Mouse (Mus musculus) lung, embryonic 15.5 days (tissue): ENCODE data around the gene Cyp2b19. TPM values are rescaled to one million over a fixed set of nuclear protein-coding genes. Genes with fewer than 3 reads are reported as not detected.
"Not testable (repeated sequence)": the region's sequence is repeated elsewhere in the genome, so short reads cannot be mapped to it uniquely, and the experiment has no call there.

Experiments
- ATAC-seq: fragments of 200-750 bp; cut with Nextera tagmentation; 2 replicates; pipeline ENCODE4 v1.8.0; 2017; ENCODE audit warnings: moderate number of reproducible peaks, borderline replicate concordance; ENCODE audit not compliant: low FRiP score, low TSS enrichment; ENCODE audit errors: extremely low read depth
- H3K27ac ChIP-seq: fragments of 300-500 bp; sonication (generic); 2 replicates; pipeline ENCODE4 v1.5.1; 2015; ENCODE audit warnings: moderate library complexity, mild to moderate bottlenecking, inconsistent platforms
- H3K27me3 ChIP-seq: fragments of 300-500 bp; sonication (generic); 2 replicates; pipeline ENCODE4 v1.6.1; 2015; ENCODE audit warnings: inconsistent platforms
- H3K36me3 ChIP-seq: fragments of 300-500 bp; sonication (generic); 2 replicates; pipeline ENCODE4 v1.6.1; 2015; ENCODE audit warnings: inconsistent platforms
- H3K4me1 ChIP-seq: fragments of 300-500 bp; sonication (generic); 2 replicates; pipeline ENCODE4 v1.6.1; 2015; ENCODE audit warnings: inconsistent platforms
- H3K4me2 ChIP-seq: fragments of 300-500 bp; sonication (generic); 2 replicates; pipeline ENCODE4 v1.6.1; 2015; ENCODE audit warnings: inconsistent platforms, mild to moderate bottlenecking, moderate library complexity
- H3K4me3 ChIP-seq: fragments of 300-500 bp; sonication (generic); 2 replicates; pipeline ENCODE4 v1.5.1; 2015; ENCODE audit warnings: mild to moderate bottlenecking, inconsistent platforms
- H3K9ac ChIP-seq: fragments of 300-500 bp; sonication (generic); 2 replicates; pipeline ENCODE4 v1.6.1; 2015; ENCODE audit warnings: inconsistent platforms
- H3K9me3 ChIP-seq: fragments of 300-500 bp; sonication (generic); 2 replicates; pipeline ENCODE4 v1.6.1; 2016; ENCODE audit warnings: inconsistent platforms
- WGBS: fragments of 180-500 bp; shearing (Covaris S2); methylation state at CpG from one replicate; pipeline ENCODE4 v1.1.7; 2015; 5-methylcytosine and 5-hydroxymethylcytosine counted together
- polyA plus RNA-seq: library from polyadenylated mRNA; unstranded; fragments of >200 nt; fragmentation: Nextera tagmentation; extraction: Ambion mirVana; gene quantifications from 2 replicates; pipeline ENCODE4 v1.2.1, GENCODE M21; 2015

The Cyp2b19 gene
- polyA plus RNA-seq, 1 experiment from 2014 or later = not detected

DNA sequence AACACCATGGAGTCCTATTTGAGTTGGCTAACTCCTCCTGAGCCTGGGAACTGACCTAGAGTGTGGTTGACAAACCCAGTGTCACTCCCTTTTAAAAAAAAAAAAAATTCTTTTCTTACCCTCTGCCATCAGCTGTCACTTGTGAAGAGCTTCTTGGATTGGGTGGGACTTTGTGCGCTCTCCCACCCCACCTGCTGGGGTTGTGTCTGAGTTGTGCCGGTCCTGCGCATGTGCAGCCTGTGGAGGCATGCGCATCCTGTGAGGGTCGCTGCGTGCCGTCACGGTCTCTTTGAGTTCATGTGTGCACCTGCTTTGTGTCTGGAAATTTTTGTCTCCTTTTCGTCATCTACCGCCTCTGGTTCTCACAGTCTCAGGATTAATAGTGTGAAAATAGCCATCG lies 23.6 kb downstream of the Cyp2b19 start:
- Histone ChIP-seq H3K27ac (no peak overlapping the region), H3K9ac (no peak overlapping the region), H3K4me1 (no peaks in the 10 kb centered on the region), H3K4me2 (no peak overlapping the region), H3K9me3 (no peaks in the 10 kb centered on the region), H3K4me3 (no peak overlapping the region), H3K36me3 (no peaks in the 10 kb centered on the region), H3K27me3 (no peaks in the 10 kb centered on the region)
- 15% methylated on average over 11 of the region's 11 CpGs for WGBS
- ATAC-seq = no peak

DNA sequence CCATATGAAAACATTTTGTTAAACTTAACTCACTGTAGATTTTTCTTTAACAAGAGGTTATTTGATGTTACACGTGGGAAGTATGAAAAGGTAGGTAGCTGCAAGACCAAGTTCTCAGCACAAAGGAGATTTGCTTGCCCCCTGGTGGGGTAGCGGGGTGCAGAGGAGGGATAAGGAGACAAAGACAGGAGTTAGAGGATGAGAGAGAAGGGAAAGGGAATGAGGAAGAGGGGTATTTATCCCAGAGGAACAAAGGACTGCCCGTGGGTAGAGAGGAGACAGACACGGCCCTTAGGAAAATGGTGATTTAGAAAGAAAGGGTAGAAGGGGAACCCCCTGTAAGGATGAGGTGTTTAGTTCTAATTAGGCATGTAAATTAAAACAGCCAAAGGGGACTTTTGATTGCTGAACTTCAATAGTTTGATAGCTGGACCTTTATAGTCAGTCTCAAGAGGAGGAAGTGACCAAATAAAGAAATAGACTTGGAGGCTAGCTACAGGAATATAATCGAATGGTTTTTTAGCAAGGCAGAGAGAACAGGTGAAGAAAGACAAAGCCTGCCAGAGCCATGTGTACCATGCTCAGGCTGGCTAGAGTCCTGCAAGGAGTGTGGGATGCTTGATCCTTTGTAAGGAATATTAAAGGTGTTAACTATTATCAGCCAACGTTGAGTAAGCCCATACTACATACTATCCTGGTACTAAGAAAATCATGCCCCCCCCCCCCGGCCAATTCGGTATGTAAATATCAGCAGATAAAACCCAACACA lies 24.2 kb downstream of the Cyp2b19 start:
- H3K9ac ChIP-seq = no peak overlapping the region
- H3K4me1 ChIP-seq = no peaks in the 10 kb centered on the region
- no peak overlapping the region for H3K4me3 ChIP-seq
- H3K4me2 ChIP-seq = no peak overlapping the region
- no peaks in the 10 kb centered on the region for H3K27me3 ChIP-seq
- no peak overlapping the region for H3K27ac ChIP-seq
- H3K36me3 ChIP-seq = no peaks in the 10 kb centered on the region
- no peaks in the 10 kb centered on the region for H3K9me3 ChIP-seq
- 27% methylated on average over 8 of the region's 8 CpGs for WGBS
- no peak for ATAC-seq

DNA sequence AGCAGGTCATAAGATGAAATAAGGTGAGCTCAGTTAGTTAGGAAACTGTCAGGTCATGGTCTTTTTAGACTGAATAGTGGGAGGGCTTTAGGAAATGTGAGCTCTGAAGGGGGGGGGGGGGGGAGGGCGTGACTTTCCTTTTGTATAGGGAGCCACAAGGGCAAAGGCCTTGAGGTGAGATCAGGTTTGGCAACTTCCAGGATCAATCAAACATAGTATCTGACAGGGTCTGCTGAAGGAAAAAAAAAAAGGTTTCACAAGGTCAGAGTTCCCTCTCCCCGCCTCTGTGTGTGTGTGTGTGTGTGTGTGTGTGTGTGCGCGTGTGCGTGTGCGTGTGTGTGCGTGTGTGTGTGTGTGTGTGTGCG lies 24.8 kb downstream of the Cyp2b19 start:
- Histone ChIP-seq H3K4me3 (no peak overlapping the region), H3K36me3 (no peaks in the 10 kb centered on the region), H3K4me1 (no peaks in the 10 kb centered on the region), H3K9ac (no peak overlapping the region), H3K9me3 (no peaks in the 10 kb centered on the region), H3K27ac (no peak overlapping the region), H3K4me2 (no peak overlapping the region), H3K27me3 (no peaks in the 10 kb centered on the region)
- 33% methylated on average over 7 of the region's 8 CpGs for WGBS
- no peak for ATAC-seq

DNA sequence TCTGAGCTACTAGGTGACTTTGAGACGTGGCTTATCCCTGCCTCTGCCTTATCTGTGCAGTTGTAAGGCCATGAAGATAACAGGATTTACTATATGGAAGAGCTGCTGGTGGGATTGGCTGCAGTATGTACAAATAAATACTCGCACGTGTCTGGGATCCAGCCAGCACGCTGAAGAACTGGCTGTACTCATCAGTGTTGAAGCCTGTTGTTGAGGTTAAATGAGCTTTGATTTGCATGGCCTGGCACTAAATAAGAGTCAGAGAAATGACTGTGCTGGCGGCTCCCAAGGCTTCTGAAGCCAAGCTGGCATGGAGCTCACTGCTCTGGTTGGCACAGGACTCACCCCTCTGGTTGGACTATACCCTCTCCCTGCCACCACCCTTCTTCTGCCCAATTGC lies 26.2 kb downstream of the Cyp2b19 start:
- Histone ChIP-seq H3K4me1 (no peaks in the 10 kb centered on the region), H3K27me3 (no peaks in the 10 kb centered on the region), H3K4me2 (no peak overlapping the region), H3K4me3 (no peak overlapping the region), H3K9me3 (no peaks in the 10 kb centered on the region), H3K36me3 (no peaks in the 10 kb centered on the region), H3K27ac (no peak overlapping the region), H3K9ac (no peak overlapping the region)
- no peak for ATAC-seq
- WGBS = 32% methylated on average over 5 of the region's 5 CpGs

DNA sequence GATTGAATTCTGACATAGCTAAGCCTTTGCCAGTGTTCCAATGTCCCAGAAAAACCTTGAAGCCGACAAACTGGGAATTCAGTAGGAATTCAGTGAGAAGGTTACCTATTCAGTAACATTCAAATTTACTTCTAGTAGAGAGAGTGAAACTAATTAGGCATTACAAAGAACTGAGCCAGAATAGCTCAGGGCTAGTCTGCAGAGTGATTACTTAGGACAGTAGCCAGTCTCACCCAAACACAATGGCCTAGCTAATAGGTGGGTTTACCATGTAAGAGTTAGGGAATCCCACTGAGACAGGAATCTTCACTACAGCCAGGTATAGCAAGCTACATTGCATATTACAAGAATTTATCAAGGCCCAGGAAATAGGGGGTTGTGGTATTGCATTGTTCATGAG lies 29.1 kb downstream of the Cyp2b19 start:
- not testable (repeated sequence) for H3K9me3 ChIP-seq, H3K27ac ChIP-seq, H3K4me3 ChIP-seq, H3K36me3 ChIP-seq, H3K27me3 ChIP-seq, H3K4me1 ChIP-seq, H3K4me2 ChIP-seq, ATAC-seq, H3K9ac ChIP-seq
- 59% methylated on average over 1 of the region's 1 CpGs for WGBS

DNA sequence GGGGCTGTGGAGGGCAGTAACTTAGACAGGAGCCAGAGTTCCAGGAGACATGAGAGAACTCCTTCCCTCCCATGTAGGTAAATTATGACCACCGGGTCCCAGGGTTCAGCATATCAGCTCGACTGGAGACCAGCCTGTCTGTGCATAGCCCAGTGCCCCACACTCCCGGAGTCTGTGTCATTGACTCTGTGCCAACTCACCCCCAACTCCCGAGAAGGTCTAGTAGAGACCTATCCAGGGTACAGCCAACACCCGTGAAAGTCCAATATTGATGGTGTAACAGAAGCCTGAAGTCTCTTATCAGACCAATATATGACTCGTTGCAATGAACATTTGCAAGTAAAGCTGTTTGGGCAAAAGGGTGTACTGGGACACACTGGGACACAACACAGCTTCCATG lies 33.0 kb downstream of the Cyp2b19 start:
- Histone ChIP-seq H3K9me3 (no peaks in the 10 kb centered on the region), H3K27ac (no peak overlapping the region), H3K36me3 (no peaks in the 10 kb centered on the region), H3K4me1 (no peaks in the 10 kb centered on the region), H3K9ac (no peak overlapping the region), H3K4me2 (no peak overlapping the region), H3K27me3 (no peaks in the 10 kb centered on the region), H3K4me3 (no peak overlapping the region)
- no peak for ATAC-seq
- 54% methylated on average over 6 of the region's 6 CpGs for WGBS

DNA sequence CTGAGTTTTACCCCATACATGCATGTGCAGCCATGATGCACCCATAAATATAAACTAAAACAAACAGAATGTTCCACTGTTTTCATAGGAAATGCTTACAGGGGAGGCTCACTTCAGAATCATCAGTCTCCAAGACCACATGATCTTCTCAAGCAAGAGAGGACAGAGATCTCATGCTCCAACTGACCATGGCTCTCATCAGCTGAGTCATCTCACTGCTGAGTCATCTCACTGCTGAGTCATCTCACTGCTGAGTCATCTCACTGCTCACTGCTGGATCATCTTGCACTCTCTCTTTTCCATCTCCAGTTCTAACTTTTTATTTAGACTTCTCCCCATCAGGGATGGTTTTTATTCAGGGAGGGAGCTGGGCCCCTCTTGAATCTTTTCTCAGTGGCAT lies 43.2 kb downstream of the Cyp2b19 start:
- H3K9me3 ChIP-seq = no peaks in the 10 kb centered on the region
- no peak overlapping the region for H3K4me2 ChIP-seq
- ATAC-seq = no peak
- no peaks in the 10 kb centered on the region for H3K36me3 ChIP-seq
- H3K27me3 ChIP-seq = no peaks in the 10 kb centered on the region
- no peaks in the 10 kb centered on the region for H3K4me1 ChIP-seq
- no peak overlapping the region for H3K9ac ChIP-seq
- no peak overlapping the region for H3K4me3 ChIP-seq
- H3K27ac ChIP-seq = no peak overlapping the region

DNA sequence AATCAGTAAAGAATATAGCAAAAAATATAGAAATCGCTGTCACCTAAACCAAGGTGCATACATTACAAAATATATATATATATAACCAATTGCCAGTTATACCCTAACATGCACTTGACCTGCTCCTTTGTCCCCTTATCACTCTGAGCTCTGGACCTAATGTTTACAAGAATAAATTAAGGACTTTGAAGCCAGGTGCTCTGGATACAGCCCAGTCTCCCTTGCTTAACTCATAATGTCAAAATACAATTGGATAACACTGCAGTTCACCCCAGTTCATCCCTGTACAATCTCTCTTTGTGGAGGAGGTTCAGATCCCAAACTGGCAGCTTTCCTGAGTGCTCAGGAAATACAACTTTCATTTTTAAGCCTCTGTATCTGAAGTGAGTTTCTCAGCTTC lies 44.1 kb downstream of the Cyp2b19 start:
- Histone ChIP-seq H3K27ac (no peak overlapping the region), H3K4me2 (no peak overlapping the region), H3K36me3 (no peaks in the 10 kb centered on the region), H3K9ac (no peak overlapping the region), H3K4me3 (no peak overlapping the region), H3K9me3 (no peaks in the 10 kb centered on the region), H3K4me1 (no peaks in the 10 kb centered on the region), H3K27me3 (no peaks in the 10 kb centered on the region)
- ATAC-seq = no peak
- WGBS = 81% methylated on average over 1 of the region's 1 CpGs

DNA sequence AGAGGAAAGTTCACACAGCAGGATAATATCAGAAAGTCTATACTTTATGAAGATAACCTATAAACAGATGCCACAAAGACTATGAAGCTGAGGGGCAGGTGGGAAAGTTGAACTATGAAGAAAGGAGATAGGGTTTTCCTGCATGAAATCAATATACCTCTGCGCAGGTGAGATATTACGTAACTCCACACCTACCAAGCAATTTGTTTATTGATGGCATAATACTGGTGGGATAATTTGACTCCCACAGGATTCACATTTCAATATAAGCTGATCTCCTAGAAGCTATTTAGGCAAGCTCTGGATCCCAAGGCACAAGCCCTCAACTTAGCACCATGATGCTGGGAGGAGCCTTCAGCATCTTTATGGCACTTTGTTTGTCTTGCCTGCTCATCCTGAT lies 51.6 kb downstream of the Cyp2b19 start, which contains the start of gene Cyp2g1:
Gene Cyp2g1, plus strand, starts transcription at position 301 of the 400 bp plus-strand sequence.
- H3K4me1 ChIP-seq = no peaks in the 10 kb centered on the region
- H3K36me3 ChIP-seq = no peaks in the 10 kb centered on the region
- no peak for ATAC-seq
- H3K27ac ChIP-seq = no peak within 1 kb of the TSS
- no peaks in the 10 kb centered on the region for H3K27me3 ChIP-seq
- H3K4me3 ChIP-seq = no peak within 1 kb of the TSS
- WGBS = 95% methylated on average over 2 of the region's 2 CpGs
- no peak within 1 kb of the TSS for H3K4me2 ChIP-seq
- H3K9me3 ChIP-seq = no peaks in the 10 kb centered on the region
- no peak within 1 kb of the TSS for H3K9ac ChIP-seq

Other genes with a start within 250 kb of the Cyp2b19 start
- not detected in 2 replicates for gene Nlrp9a, start 222.1 kb upstream of the Cyp2b19 start, polyA plus RNA-seq
- gene Vmn1r185, start 138.7 kb upstream of the Cyp2b19 start, polyA plus RNA-seq = not detected in 2 replicates
- gene Cyp2b23, start 70.7 kb upstream of the Cyp2b19 start, polyA plus RNA-seq = not detected in 2 replicates
- not detected in 2 replicates for gene Cyp2g1, start 51.8 kb downstream of the Cyp2b19 start, polyA plus RNA-seq
- 0.11 and 0.19 TPM in 2 replicates for gene Cyp2a5, start 78.2 kb downstream of the Cyp2b19 start, polyA plus RNA-seq
- not detected in 2 replicates for gene Cyp2a22, start 182.2 kb downstream of the Cyp2b19 start, polyA plus RNA-seq